ENCODE assay signal across 8 mouse cellular contexts in genomic region chr10:100629762-100630438, GRCm38 (mm10). TPM values are rescaled to one million over a fixed set of nuclear protein-coding genes. Genes with fewer than 3 reads are reported as not detected.
A peak's percentile ranks its signal among the peaks of the same experiment; 100 is the strongest.
DNase-seq lines count a peak whose midpoint lies in the region; ATAC-seq and TF ChIP-seq lines count a peak whose summit lies in the region.

No protein-coding gene starts in this region.

- no peaks in the 10 kb centered on the region for H3K4me1 ChIP-seq in heart, embryonic 13.5 days
- H3K4me1 ChIP-seq in liver, embryonic 14.5 days (replicated peaks; ENCODE audit: control insufficient read depth in 2 of 2, insufficient read depth in 2 of 2, low read length in 1 of 2) = no peaks in the 10 kb centered on the region
- no peaks in the 10 kb centered on the region for H3K4me1 ChIP-seq in neural tube, embryonic 12.5 days

- H3K9me3 ChIP-seq in heart, embryonic 13.5 days = no peaks in the 10 kb centered on the region
- H3K9me3 ChIP-seq in liver, embryonic 14.5 days (ENCODE audit: control insufficient read depth, low read length) = no peaks in the 10 kb centered on the region
- H3K9me3 ChIP-seq in neural tube, embryonic 12.5 days = no peaks in the 10 kb centered on the region

- TF ChIP-seq CTCF in liver, embryonic 14.5 days (IDR thresholded peaks at IDR 0.05; ENCODE audit: low read depth) = peak; percentile 68

- 27% methylated on average over 20 of the region's 20 CpGs for WGBS in heart, embryonic 13.5 days
- 20% methylated on average over 20 of the region's 20 CpGs for WGBS in liver, embryonic 14.5 days (ENCODE audit: insufficient replicate concordance)
- 31% methylated on average over 20 of the region's 20 CpGs for WGBS in neural tube, embryonic 12.5 days

- no peak for TF ChIP-seq EP300 in liver, embryonic 14.5 days (IDR thresholded peaks at IDR 0.05; ENCODE audit: low read depth)

- H3K27ac ChIP-seq in heart, embryonic 13.5 days (replicated peaks) = no peak overlapping the region
- H3K27ac ChIP-seq in liver, embryonic 14.5 days = no peak overlapping the region
- H3K27ac ChIP-seq in neural tube, embryonic 12.5 days = no peak overlapping the region

- H3K4me2 ChIP-seq in heart, embryonic 13.5 days = peak overlapping the region; percentile 58
- peak overlapping the region; percentile 44 for H3K4me2 ChIP-seq in liver, embryonic 14.5 days (ENCODE audit: low read depth)
- peak overlapping the region; percentile 38 for H3K4me2 ChIP-seq in neural tube, embryonic 12.5 days (replicated peaks)

- H3K4me3 ChIP-seq in heart, embryonic 13.5 days = peak overlapping the region; percentile 35
- H3K4me3 ChIP-seq in liver, embryonic 14.5 days (ENCODE audit: insufficient read depth in 1 of 2, low read depth in 2 of 2, low read length in 2 of 2) = no peak overlapping the region
- H3K4me3 ChIP-seq in neural tube, embryonic 12.5 days = no peak overlapping the region

- H3K27me3 ChIP-seq in heart, embryonic 13.5 days (replicated peaks) = no peaks in the 10 kb centered on the region
- H3K27me3 ChIP-seq in liver, embryonic 14.5 days (ENCODE audit: control insufficient read depth, insufficient read depth, low read length) = no peaks in the 10 kb centered on the region
- no peaks in the 10 kb centered on the region for H3K27me3 ChIP-seq in neural tube, embryonic 12.5 days (replicated peaks)

- no peaks in the 10 kb centered on the region for H3K36me3 ChIP-seq in heart, embryonic 13.5 days
- H3K36me3 ChIP-seq in liver, embryonic 14.5 days (replicated peaks; ENCODE audit: control insufficient read depth, insufficient read depth, low read depth) = no peaks in the 10 kb centered on the region
- H3K36me3 ChIP-seq in neural tube, embryonic 12.5 days = no peaks in the 10 kb centered on the region

- H3K9ac ChIP-seq in heart, embryonic 13.5 days = peak overlapping the region; percentile 15; the same call in 1 of the 2 replicates
- H3K9ac ChIP-seq in liver, embryonic 14.5 days (replicated peaks) = no peak overlapping the region
- H3K9ac ChIP-seq in neural tube, embryonic 12.5 days = no peak overlapping the region

- peak; percentile 68 for ATAC-seq in CD4-positive, CD25-positive, alpha-beta regulatory T cell, adult 4 months
- no peak for ATAC-seq in heart, embryonic 13.5 days (ENCODE audit: extremely low read depth, insufficient number of reproducible peaks, low FRiP score, low TSS enrichment)
- peak; percentile 26; the same call in 1 of the 2 replicates for ATAC-seq in liver, embryonic 14.5 days (ENCODE audit: insufficient read depth)
- no peak for ATAC-seq in neural tube, embryonic 12.5 days (ENCODE audit: low FRiP score, low read depth)

- peak; percentile 62 for DNase-seq in adipocyte (ENCODE audit: low spot score)
- DNase-seq in embryo, embryonic 11.5 days (ENCODE audit: low read depth, low spot score) = peak; percentile 22
- DNase-seq in kidney, postnatal 14 days = peak; percentile 43
- peak; percentile 9 to 24 (median 13) for DNase-seq in liver, embryonic 14.5 days (ENCODE audit: low read depth in 3 of 3, low spot score in 3 of 3)
- peak; percentile 65 for DNase-seq in thymus, postnatal 4 days

RNA-seq across cellular contexts. Expression of gene 1700017N19Rik, which starts 39.6 kb away (rescaled TPM):
- polyA plus RNA-seq in CD4-positive, CD25-positive, alpha-beta regulatory T cell, adult 4 months (2017; shearing (Covaris generic)) = not detected
- polyA plus RNA-seq in heart, embryonic 13.5 days (2015; fragmentation: Nextera tagmentation; extraction: Ambion mirVana) = not detected in 2 replicates
- not detected in 2 replicates for polyA plus RNA-seq in liver, embryonic 14.5 days (2012; rRNA removed)
- not detected in 2 replicates for polyA plus RNA-seq in liver, embryonic 14.5 days (2014; fragmentation: Nextera tagmentation; extraction: Ambion mirVana)
- polyA plus RNA-seq in neural tube, embryonic 12.5 days (2016; fragmentation: Nextera tagmentation; extraction: Ambion mirVana) = not detected in 2 replicates

RNA-seq across cellular contexts. Expression of gene 4930430F08Rik, which starts 39.7 kb away (rescaled TPM):
- polyA plus RNA-seq in CD4-positive, CD25-positive, alpha-beta regulatory T cell, adult 4 months (2017; shearing (Covaris generic)) = 10 to 100 TPM; 11.3 to 14.5 TPM
- polyA plus RNA-seq in heart, embryonic 13.5 days (2015; fragmentation: Nextera tagmentation; extraction: Ambion mirVana) = 6.6 and 8.7 TPM in 2 replicates
- 9.8 and 11.9 TPM in 2 replicates for polyA plus RNA-seq in liver, embryonic 14.5 days (2012; rRNA removed)
- 16.2 and 18.2 TPM in 2 replicates for polyA plus RNA-seq in liver, embryonic 14.5 days (2014; fragmentation: Nextera tagmentation; extraction: Ambion mirVana)
- polyA plus RNA-seq in neural tube, embryonic 12.5 days (2016; fragmentation: Nextera tagmentation; extraction: Ambion mirVana) = 11.3 and 12.3 TPM in 2 replicates

Comparison
In these comparisons a context has a peak if more than half of its experiments do, and no peak if none do; other contexts are left out.
1. ATAC-seq: peak in CD4-positive, CD25-positive, alpha-beta regulatory T cell, adult 4 months (single experiment) and liver, embryonic 14.5 days (single experiment); none in heart, embryonic 13.5 days (single experiment) and neural tube, embryonic 12.5 days (single experiment).
2. DNase-seq: peak in every context shown above with its lines; median percentile 65 in thymus, postnatal 4 days; 62 in adipocyte; 43 in kidney, postnatal 14 days; 22 in embryo, embryonic 11.5 days; 13 in liver, embryonic 14.5 days.
3. Peak in every context shown above with its lines, with median percentiles within 50 percentile points of each other: H3K4me2 ChIP-seq.